ENCODE assay signal across 8 mouse cellular contexts in the genomic region with DNA sequence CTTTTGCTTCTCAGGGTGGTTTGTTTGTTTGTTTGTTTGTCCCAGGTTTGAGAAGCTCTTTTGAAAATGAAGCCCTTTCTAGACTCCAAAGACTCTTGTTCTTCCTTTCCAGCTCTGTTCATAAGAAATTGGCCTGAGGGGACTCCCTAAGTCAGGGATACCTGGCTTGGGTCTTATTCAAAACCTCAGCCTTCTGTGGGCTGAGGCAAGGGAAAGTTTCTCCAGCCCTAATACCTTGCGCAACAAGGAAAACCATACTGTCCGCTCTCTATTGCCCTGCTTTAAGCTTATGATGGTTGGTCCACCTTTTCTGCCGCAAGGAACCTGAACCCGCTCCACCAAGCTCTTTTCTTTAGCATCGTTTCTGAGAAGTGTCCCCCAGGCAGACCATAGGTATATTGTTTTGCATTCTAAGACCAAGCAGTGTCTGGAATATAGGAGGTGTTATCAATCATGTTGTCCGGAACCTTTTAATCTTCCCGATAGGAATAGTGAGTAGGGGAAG. TPM values are rescaled to one million over a fixed set of nuclear protein-coding genes. Genes with fewer than 3 reads are reported as not detected.
DNase-seq lines count a peak whose midpoint lies in the region; ATAC-seq and TF ChIP-seq lines count a peak whose summit lies in the region.

No protein-coding gene starts in this region.

- WGBS in forebrain, embryonic 14.5 days = 69% methylated on average over 7 of the region's 7 CpGs
- 38% methylated on average over 7 of the region's 7 CpGs for WGBS in limb, embryonic 15.5 days
- 52% methylated on average over 7 of the region's 7 CpGs for WGBS in stomach, embryonic 15.5 days

- no peaks in the 10 kb centered on the region for H3K36me3 ChIP-seq in forebrain, embryonic 14.5 days (ENCODE audit: control insufficient read depth, insufficient read depth, low read length)
- H3K36me3 ChIP-seq in limb, embryonic 15.5 days = no peaks in the 10 kb centered on the region
- H3K36me3 ChIP-seq in stomach, embryonic 15.5 days = no peaks in the 10 kb centered on the region

- H3K27ac ChIP-seq in layer of hippocampus, adult 2 months = peak overlapping the region; percentile 94; the same call in 1 of the 2 replicates
- H3K27ac ChIP-seq in forebrain, embryonic 14.5 days (ENCODE audit: low read depth, low read length) = no peak overlapping the region
- peak overlapping the region; percentile 94 for H3K27ac ChIP-seq in limb, embryonic 15.5 days
- peak overlapping the region; percentile 82 for H3K27ac ChIP-seq in stomach, embryonic 15.5 days

- no peaks in the 10 kb centered on the region for H3K27me3 ChIP-seq in forebrain, embryonic 14.5 days (replicated peaks; ENCODE audit: control insufficient read depth, insufficient read depth, low read length)
- no peaks in the 10 kb centered on the region for H3K27me3 ChIP-seq in limb, embryonic 15.5 days
- H3K27me3 ChIP-seq in stomach, embryonic 15.5 days (replicated peaks) = no peaks in the 10 kb centered on the region

- no peak for TF ChIP-seq CTCF in layer of hippocampus, adult 2 months (conservative IDR thresholded peaks at IDR 0.05)

- ATAC-seq in forebrain, embryonic 14.5 days = no peak
- no peak for ATAC-seq in limb, embryonic 15.5 days (ENCODE audit: insufficient number of reproducible peaks, low FRiP score, low TSS enrichment, low read depth)
- ATAC-seq in stomach, embryonic 15.5 days (ENCODE audit: insufficient read depth, low FRiP score, low read depth) = no peak

- peaks cover 3% of the 10 kb centered on the region; the same call in 1 of the 2 replicates for H3K4me1 ChIP-seq in forebrain, embryonic 14.5 days (ENCODE audit: control insufficient read depth, insufficient read depth, low read length)
- peaks cover 25% of the 10 kb centered on the region for H3K4me1 ChIP-seq in limb, embryonic 15.5 days
- H3K4me1 ChIP-seq in stomach, embryonic 15.5 days = peaks cover 1% of the 10 kb centered on the region; the same call in 1 of the 2 replicates

- H3K9me3 ChIP-seq in forebrain, embryonic 14.5 days (replicated peaks; ENCODE audit: control insufficient read depth, low read length) = no peaks in the 10 kb centered on the region
- H3K9me3 ChIP-seq in limb, embryonic 15.5 days = no peaks in the 10 kb centered on the region
- no peaks in the 10 kb centered on the region for H3K9me3 ChIP-seq in stomach, embryonic 15.5 days

- H3K4me3 ChIP-seq in layer of hippocampus, adult 2 months = peak overlapping the region; percentile 94; the same call in 1 of the 2 replicates
- peak overlapping the region; percentile 77 for H3K4me3 ChIP-seq in forebrain, embryonic 14.5 days (ENCODE audit: low read depth, low read length)
- peak overlapping the region; percentile 70 for H3K4me3 ChIP-seq in limb, embryonic 15.5 days
- peak overlapping the region; percentile 59 for H3K4me3 ChIP-seq in stomach, embryonic 15.5 days (replicated peaks)

- DNase-seq in layer of hippocampus, adult 2 months (ENCODE audit: low spot score in 2 of 2) = no peak
- no peak for DNase-seq in layer of hippocampus, postnatal 14 days (ENCODE audit: low spot score in 2 of 2)
- no peak for DNase-seq in forebrain, embryonic 14.5 days (ENCODE audit: low spot score)
- no peak for DNase-seq in right cerebral cortex, postnatal 36 days (ENCODE audit: low spot score in 2 of 2)
- DNase-seq in urinary bladder, postnatal 25 days (ENCODE audit: low spot score) = no peak
- no peak for DNase-seq in kidney, adult 9 months

- H3K4me2 ChIP-seq in forebrain, embryonic 14.5 days (ENCODE audit: low read length) = peak overlapping the region; percentile 83
- H3K4me2 ChIP-seq in limb, embryonic 15.5 days = peak overlapping the region; percentile 81
- H3K4me2 ChIP-seq in stomach, embryonic 15.5 days = peak overlapping the region; percentile 75

- no peak overlapping the region for H3K9ac ChIP-seq in forebrain, embryonic 14.5 days (ENCODE audit: low read length)
- no peak overlapping the region for H3K9ac ChIP-seq in limb, embryonic 15.5 days
- H3K9ac ChIP-seq in stomach, embryonic 15.5 days = no peak overlapping the region

RNA-seq across cellular contexts. Expression of a gene that starts 1.0 kb away (rescaled TPM):
- 10 to 100 TPM; 34.6 to 37.6 TPM for total RNA-seq in layer of hippocampus, adult 2 months (2021)
- 10 to 100 TPM; 58.6 to 59.2 TPM for total RNA-seq in layer of hippocampus, postnatal 14 days (2021)
- polyA plus RNA-seq in forebrain, embryonic 14.5 days (2014; fragmentation: Nextera tagmentation; extraction: Ambion mirVana) = 16.0 and 21.0 TPM in 2 replicates
- polyA plus RNA-seq in limb, embryonic 15.5 days (2015; fragmentation: Nextera tagmentation; extraction: Ambion mirVana) = 15.6 and 17.0 TPM in 2 replicates
- 14.1 and 15.7 TPM in 2 replicates for polyA plus RNA-seq in stomach, embryonic 15.5 days (2015; fragmentation: Nextera tagmentation; extraction: Ambion mirVana)
